Mouse (Mus musculus) c-Kit-positive CD71-positive TER-119-positive erythroid progenitor cells, embryonic 14.5 days (primary cell): ENCODE results near the gene Gna14.

Source experiments
- DNase-seq: peaks from one replicate; pipeline ENCODE4 v3.0.0-alpha.2; 2013; ENCODE audit warnings: low spot score

Gene Gna14

DNA sequence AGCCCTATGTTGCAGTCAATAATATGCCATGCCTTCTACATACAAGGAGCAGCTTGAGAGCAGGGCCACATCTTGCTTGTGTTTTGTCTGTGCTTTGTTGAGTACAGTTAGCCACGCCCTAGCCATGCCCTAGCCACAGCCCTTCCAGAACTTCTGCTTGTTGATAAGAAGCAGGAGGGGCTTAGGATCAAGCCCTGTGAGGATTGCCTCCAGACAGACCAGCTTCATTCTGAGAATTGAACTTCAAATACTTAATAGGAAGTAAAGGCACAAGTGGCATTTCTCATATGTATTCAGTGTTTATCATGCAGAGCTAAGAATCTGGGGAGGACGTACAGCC lies 75.5 kb downstream of the Gna14 start:
- peak; percentile 81 for DNase-seq

DNA sequence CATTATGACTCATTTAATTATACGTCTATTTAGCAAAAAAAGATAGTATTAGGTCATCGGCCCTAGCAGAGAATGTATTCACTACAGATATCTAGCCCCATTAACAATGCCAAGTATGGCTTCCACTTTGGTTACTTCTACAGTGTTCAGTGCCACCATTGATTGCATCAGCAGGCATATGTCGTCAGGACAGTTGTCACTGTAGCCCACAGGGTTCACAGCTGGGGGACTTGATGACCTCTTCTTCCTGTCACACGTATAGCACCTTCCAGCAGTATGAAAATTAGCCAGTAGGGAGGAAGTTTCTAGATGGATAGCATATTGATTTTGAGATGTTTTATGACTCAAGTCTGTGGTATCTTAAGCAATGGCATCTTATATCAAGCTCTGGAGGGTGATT lies 78.6 kb downstream of the Gna14 start:
- no peak for DNase-seq

DNA sequence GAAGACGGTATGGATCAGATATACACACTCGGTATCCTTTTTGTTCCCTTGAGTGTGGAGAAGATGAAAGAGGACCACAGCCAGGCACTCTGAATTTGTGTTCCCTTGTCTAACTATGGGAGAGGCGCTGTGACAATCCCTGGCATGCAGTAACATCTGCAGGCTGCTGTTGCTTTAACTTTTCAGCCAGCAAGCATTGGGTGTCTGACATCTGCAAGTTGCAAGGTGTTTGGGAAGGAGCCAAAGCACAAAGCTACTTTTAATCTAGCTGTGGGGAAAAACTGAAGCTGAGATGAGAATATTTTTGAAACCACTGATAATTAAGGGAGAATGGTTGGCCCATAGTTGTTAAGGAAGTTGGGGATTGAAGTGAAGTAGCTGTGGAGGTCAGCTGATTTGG lies 83.0 kb downstream of the Gna14 start:
- no peak for DNase-seq

DNA sequence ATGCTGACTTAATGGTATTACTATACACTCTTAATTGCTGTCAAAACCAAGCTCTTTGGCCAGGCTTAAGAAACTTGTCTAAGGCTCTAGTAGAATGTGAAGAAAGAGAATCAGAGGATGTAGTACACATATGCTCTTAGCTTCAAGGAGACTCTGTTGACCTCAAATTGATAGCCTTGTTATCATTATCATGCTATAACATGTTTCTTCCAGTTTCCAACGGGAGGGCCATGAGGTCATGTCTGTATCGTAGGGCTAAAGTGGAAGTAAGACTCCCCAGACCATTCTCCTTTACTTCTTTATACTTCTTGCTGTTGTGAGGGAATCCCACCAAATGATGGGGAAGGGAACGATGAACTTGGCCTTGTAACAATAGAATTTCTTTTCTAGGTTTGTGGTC lies 85.0 kb downstream of the Gna14 start:
- no peak for DNase-seq

DNA sequence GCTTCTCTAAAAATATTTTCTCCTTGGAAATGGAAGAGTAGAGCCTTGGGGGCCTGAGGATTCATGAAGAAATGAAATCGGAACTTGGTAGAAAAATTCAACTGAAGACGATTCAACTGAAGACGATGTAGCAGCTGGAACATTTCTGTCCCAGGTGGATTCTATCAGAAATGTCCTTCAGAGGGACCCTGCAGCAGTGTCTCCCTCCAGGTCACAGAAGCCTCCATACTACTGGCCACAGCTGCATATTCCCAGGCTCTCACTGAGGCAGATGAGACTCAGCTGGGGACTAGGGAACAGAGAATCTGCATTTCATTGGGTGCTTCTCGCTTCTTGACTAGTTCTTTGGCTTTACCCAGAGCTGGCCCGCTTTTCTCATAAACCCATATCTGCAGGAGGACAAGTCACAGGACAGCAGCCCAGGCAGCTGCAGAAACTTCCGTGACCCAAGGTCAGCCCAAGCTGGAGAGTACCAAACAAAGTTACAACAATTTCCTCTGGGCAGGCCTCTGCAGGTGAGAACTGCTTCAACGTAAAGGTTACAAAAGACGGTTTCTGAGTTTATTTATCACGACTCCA lies 90.8 kb downstream of the Gna14 start:
- DNase-seq = no peak

DNA sequence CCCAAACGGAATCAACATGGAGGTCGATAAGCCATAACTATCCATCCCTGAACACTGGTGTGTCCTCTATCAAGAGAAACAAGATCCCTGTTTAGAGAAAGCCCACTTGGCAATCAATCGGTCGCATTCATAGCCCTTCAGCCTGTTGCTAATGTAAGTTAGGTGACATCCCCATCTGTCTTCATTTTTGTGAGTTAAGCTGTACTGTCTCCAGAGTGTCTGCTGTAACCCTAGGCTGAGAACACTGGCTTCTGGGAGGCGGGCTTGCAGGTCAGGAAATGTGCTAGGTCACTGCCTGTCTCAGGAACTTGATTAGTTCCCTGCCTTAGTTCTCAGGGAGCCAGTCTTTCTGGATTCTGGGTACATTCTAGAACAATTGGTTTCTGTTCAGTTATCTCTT lies 91.5 kb downstream of the Gna14 start:
- no peak for DNase-seq

DNA sequence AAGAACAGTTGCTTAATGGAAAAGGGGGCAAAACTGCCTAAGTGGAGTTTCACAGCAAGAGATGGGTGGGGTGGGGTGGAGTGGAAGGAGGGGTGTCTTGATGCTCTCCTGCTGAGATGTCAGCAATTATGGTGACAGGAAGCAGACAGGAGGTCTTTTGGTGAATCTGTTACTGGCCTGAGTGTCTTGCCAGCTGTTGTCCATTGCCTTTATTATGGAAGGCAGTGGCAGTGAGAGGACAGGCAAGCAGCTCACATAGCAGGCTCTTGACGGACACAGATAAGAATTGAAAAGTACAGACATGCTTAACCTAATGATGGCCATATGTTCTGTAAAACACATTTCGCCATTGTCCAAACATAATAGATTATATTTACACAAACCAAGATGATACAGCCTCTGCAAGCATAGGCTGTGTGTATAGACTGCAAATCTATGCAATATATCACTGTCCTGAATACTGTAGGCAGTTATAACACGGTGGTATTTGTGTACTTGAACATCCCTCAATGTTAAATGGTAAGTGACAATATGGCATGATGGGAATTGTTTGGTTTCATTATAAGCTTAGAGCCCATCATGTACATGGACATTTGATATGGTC lies 92.8 kb downstream of the Gna14 start:
- DNase-seq = no peak

DNA sequence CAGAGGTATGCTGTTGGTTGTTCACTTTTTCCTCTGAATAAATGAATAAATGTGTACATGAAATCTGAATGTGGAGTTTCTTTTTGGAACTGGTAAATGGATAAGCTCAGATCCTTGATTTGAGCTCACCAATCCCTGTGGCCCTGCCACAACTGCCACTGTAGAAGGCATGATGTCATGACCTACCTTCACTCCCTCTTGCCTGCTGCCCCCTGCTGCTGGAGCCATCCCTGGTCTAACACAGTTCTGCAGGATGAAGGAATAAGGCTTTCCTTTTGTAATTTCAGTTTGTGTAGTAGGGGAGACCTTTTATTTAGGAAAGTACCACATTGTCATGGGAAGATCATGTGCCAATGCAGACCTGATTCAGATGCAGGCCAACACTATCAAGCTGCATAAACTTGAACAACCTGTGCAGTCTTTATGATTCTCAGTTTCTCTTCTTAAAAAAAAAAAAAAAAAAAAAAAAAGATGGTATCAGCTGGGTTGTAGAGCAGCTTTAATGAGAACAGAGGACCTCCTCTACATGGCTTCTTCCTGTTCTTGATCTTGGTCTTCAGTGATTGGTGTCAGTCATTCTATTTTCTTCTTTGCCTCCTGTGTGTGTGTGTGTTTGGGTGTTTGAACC lies 93.8 kb downstream of the Gna14 start:
- DNase-seq = peak; percentile 31

DNA sequence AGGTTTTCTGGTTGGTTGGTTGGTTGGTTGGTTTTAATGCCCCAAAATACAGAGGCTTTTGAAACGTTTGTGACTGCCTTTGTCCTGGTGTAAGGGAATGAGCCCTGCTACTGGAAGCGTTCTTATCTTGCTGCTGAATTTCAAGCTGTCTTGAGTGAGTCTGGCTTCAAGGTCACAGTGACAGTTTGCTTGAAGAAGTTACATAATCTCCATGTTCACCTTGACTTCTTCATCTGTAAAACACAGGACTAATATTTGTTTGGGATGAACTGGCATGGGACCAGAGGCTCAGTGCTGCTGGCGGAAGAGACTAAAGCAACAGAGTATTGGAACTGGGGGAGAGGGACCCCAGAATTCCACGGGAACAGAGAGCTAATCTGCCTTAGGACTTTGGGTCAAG lies 94.4 kb downstream of the Gna14 start:
- no peak for DNase-seq

DNA sequence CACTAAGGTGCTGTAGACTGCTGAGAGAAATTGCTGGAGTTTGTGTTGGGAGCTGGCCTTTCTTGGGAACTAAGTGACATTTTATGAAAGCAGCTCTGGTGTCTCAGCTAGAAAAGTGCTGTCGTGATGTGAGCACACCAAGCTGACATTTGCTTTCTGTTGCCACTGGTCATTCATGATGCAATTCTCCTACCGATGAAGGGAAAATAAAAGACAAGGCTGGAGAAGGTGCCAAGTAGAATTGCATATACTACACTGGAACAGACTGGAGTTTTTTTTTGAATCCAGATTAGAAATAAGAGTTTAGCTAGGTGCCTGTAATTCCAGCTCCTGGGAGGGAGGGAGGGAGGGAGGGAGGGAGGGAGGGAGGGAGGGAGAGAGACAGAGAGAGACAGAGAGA lies 98.7 kb downstream of the Gna14 start:
- DNase-seq = no peak

DNA sequence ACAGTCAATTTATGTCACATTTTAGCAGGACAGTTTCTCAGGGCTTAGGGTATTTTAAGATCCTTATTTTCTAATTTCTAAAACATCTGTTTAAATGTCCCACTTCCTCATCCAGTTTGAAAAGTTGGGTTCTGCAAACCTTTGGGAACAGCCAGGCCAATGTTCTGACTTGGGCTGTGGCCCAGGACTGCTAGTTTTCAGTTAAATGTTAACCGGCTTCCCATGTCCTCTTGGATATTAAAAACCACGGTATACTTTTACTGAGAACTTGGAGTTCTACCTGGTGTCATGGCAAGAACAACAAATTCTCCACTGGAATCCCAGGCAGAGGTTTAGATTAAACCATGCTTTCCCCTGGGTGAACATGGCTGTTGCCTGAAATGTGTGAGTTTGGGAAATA lies 102.9 kb downstream of the Gna14 start:
- DNase-seq = no peak

DNA sequence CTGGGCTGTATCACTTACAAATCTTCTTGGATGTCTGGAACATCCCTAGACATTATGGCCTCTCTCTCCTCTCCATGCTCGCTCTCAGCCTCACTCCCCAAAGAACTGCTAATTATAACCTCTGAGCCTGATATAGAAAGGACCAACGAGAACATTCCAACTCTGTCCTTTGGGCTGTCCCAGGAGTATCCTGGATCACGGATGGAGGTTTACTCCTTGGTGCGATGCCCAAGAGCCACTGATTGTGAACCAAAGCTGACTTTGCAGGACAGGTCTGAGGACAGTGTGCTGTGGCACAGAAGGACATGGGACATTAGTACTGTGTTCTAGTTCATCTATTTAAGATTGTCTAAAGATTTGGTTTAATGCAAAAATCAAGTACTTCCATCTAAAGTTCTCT lies 108.1 kb downstream of the Gna14 start:
- no peak for DNase-seq

DNA sequence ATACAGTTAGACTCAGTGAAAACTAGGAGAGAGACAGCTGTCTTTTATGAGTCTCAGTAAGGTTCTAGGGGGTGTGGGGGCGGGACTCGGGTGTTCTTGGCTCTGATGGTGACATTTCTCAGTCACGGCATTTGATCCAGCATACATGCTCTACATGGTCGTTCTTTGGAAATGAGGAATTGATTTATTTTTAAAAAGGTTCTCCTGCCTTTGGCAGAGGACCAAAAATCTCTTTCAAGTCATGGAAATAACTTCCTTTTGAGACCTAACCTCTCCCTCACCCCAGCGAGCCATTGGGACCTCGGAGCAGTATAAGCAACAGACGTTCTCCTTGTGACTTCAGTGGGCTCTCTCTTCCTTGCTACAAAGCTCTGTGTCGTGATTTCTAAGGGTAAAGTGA lies 121.4 kb downstream of the Gna14 start:
- no peak for DNase-seq

DNA sequence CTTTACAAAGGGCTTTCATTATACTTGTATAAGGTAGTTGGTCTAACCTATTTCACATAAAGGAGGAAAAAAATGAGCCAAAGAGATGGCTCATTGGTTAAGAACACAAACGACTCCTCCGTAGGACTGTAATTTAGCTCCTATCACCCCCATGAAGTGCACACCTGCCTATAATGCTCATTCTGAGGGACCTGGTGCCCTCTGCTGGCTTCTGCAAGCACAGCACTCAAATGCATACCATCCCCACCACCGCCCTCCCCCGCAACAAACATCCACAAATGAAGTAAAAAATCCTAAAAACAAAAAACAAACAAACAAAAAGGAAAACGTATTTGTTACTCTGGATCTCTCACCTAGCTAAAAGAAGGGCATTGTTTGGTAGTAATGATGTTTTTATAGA lies 122.4 kb downstream of the Gna14 start:
- peak; percentile 12 for DNase-seq

DNA sequence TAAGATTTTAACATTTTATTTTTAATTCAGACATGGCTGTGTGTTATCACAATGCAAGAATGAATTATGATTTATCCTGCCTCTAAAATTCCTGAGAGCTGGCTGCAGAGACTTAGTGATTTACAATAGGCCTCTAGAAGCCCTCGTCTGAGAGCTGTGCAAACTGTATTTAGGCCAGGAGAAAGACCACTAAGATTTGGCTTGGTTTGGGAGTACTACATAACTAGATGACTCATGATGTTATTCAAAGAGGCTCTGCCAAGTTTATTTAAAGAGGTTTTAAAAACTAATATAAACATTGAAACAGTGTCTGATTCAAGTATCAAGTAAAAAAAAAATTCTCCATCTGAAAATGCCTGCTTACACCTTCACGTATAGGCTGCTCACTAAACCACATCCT lies 123.0 kb downstream of the Gna14 start:
- DNase-seq = no peak

DNA sequence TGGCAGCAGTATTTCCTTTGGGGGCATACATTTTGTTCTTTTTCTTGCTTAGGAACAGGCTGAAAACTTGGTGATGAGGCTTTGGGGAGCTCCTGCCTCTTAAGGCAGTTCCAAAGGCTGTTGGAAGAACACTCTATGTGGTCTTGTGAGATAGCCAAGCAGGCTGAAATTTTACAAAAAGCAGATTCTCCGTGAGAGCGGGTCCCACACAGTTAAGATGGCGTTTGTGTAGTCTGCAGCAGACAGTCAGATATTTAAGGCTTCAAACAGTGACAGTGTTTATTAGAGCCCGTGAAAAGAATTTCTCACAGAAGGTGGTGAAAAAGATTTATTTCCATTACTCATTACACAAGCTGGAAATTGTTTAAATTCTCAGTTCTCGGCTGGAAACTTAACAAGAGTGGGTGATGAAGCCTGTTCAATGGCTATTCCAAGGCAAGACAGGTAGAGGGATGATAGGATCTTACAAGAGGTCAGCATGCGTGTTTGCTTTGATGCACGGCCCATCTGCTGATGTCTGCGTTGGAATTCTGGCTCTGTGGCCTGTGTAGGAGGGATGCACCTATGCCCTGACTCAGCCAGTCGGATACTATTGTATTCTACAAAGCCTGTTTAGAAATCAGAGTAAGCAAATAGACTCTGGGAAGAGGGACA lies 123.8 kb downstream of the Gna14 start:
- DNase-seq = no peak

DNA sequence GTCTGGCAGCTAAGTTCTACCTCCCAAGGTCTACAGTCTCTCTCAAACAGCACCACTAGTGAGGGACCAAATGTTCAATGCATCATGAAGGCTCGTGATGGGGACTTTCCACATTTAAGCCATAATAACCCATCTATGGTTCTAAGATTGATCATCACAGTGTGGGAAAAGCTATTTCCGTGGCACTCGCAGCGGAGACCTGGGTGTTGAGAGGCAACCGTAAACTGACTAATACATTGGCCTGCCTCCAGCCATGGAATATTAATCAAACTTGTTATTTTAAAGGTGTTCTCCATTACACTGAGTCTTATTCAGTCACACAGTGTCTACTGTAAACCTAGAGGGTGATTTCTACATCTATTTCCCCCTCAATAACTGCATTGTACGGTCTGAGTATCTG lies 127.1 kb downstream of the Gna14 start:
- no peak for DNase-seq

DNA sequence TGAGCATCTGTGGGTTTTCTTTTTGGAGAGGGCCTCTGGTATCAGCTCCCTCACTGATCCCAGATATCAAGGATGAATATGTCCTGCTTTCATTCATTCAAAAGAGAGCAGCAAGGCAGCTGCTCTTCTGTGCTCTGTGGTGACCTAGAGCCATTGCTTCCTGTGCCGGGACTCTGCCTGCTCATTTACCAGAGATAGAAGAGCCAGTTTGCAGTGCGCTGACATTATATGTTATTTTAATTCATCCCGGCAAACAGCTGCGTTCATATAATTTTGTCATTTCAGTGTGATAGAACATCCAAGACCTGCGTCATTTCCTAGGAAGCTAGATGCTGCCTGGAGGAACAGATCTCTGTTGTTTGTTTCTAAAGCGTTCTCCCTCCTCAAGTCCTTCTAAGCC lies 141.2 kb downstream of the Gna14 start:
- no peak for DNase-seq

DNA sequence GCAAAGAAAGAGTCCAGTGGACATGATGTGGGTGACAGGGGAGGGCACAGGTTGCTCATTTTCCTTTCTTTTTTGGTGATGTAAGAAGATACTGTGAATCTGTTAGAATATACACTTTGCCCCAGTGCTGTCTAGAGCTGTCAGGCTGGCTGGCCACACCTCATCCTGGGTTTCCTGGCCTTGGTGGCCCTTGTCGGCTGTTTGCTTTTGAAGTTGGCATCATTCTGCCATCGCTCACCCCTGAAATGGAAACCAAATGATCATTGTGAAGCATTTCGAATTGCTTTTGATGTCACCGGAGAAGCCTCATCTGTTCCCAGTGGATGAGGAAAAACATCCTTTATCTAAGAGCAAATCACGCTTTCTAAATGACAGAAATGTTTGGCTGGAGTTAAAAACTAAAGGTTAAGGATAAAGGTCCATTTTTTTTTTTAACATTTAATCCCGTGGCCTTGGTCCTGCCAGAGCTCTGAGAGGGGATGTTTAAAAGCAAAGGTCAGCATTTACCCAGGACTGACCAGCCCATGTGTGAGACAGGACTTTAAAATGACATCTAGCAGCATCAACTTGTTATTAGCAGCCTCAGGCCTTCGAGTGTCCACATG lies 144.2 kb downstream of the Gna14 start:
- no peak for DNase-seq

DNA sequence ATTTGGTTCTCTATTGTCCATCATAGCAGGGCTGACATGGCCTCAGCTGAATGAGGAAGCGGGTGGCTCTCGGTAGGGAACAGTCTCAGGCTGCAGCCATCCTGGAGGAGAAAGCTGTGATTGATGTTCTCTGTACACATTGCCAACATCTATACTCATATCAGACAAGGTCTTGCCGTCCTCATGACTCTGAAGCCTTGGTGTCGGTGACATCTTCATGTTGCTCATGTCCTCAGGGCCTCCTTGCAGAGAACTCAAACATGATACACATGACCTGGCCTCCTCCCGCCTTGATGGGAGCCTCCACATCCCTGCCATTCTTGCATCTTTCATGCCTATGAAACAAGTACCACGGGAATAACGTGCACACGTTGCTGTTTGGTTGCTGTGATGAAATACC lies 144.9 kb downstream of the Gna14 start:
- no peak for DNase-seq

DNA sequence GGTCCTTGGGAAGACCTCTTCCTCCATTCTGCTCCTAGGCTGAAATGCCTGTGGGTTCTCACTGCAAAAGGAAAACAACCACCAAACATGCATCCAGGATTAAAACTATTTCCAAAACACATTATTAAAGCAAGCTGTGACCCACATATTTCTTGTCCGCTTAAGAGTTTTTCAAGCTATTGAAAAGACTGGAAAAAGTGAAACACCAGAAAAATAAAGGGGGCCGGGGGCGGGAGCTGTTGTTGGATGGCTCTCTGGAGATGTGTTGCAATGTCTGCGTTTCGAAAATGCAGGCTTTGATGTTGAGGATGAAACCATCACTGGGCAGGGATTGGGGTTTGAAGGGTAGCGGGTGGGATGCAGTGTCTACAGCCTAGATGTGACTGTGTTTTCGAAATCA lies 149.0 kb downstream of the Gna14 start:
- no peak for DNase-seq

DNA sequence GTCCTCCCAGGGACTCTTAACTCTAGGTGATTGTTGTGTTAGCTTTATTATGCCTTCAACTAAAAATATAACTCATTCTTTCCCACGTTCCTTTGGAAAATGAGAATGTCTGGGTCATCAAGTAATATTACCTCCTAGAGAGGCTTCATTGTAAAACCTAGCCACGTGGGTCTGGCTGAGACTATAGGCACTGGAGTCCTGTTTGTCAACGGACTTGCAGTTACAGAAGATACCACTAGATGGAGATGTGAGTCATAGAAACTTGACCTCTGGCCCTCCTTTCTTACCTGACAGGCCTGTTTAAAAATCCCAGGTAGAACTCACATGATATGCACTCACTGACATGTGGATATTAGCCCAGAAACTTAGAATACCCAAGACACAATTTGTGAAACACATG lies 149.8 kb downstream of the Gna14 start:
- peak; percentile 53 for DNase-seq

DNA sequence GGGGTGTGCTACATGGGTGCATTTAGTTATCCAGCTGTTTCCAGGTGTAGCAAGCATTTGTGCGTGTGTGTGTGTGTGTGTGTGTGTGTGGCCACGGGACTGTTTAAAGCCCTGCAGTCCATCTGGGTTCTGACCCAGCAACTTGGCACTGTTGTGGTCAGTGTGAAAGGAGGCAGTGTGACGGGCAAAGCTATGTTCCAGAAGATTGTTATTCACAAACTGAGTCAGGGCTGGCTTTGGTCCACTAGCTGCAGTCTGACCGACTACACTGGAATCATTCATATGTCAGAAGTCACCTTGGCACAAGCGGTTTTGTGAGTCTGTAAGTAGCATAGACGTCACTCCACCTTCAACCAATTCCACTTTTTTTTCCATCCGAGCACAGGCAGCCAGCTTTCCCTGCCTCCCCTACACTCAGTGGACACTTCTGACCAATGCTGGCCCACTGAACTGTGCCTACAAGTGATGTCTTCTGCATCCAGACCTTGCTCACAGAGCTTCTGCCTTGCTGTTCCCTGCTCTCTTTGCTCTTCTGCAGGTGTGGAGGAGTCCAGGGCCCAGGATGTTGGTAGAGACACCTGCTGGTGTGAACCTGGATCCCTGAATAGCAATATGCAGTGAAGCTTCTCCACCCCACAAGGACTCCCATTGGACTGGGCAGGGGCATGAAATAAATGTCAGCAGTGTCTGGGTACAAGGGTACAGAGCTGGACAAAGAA lies 157.9 kb downstream of the Gna14 start:
- no peak for DNase-seq
